Mouse (Mus musculus) cerebellum, postnatal 10 days (tissue): ENCODE measurements at regions not wholly inside any gene's neighbourhood (a gene's known extent, or its start where the extent isn't known, plus 50 kb on each side); places are given as distances from the start of the nearest gene placed in this dataset.
"Not testable (repeated sequence)": the region's sequence is repeated elsewhere in the genome, so short reads cannot be mapped to it uniquely, and the experiment has no call there.

Experiments used
- DNase-seq, 2 experiments: peaks; one replicate each; pipeline ENCODE4 v3.0.0; 2021; ENCODE audit warnings: mixed read lengths in 2 of 2

GRCm38 (mm10) chr16:49430296-49430695, 268.7 kb upstream of the Ift57 start:
- no peak for DNase-seq

- DNase-seq: no peak
Observed at GRCm38 (mm10) chr16:49431902-49432301, 267.1 kb upstream of the Ift57 start.

GRCm38 (mm10) chr16:49441225-49441624, 257.8 kb upstream of the Ift57 start:
- DNase-seq: peak; percentile 48 to 60

- not testable (repeated sequence) for DNase-seq
Observed at GRCm38 (mm10) chr16:49447356-49447755, 251.7 kb upstream of the Ift57 start.

GRCm38 (mm10) chr16:49493881-49494280, 205.2 kb upstream of the Ift57 start:
- DNase-seq: no peak

GRCm38 (mm10) chr16:49497521-49498010, 201.5 kb upstream of the Ift57 start:
- DNase-seq: no peak

GRCm38 (mm10) chr16:49500818-49501217, 198.2 kb upstream of the Ift57 start:
- peak; percentile 57 to 81 for DNase-seq

- peak; percentile 17 to 25 for DNase-seq
Observed at GRCm38 (mm10) chr16:49503897-49504413, 195.1 kb upstream of the Ift57 start.

- DNase-seq: no peak
Observed at GRCm38 (mm10) chr16:49504669-49505068, 194.4 kb upstream of the Ift57 start.

- DNase-seq: no peak
Observed at GRCm38 (mm10) chr16:49505271-49505670, 193.8 kb upstream of the Ift57 start.

GRCm38 (mm10) chr16:49518844-49519243, 180.2 kb upstream of the Ift57 start:
- DNase-seq: no peak

GRCm38 (mm10) chr16:49520411-49520810, 178.6 kb upstream of the Ift57 start:
- no peak for DNase-seq

- no peak for DNase-seq
Observed at GRCm38 (mm10) chr16:49521685-49522084, 177.3 kb upstream of the Ift57 start.

GRCm38 (mm10) chr16:49522576-49522975, 176.5 kb upstream of the Ift57 start:
- no peak for DNase-seq

GRCm38 (mm10) chr16:49528618-49529017, 170.4 kb upstream of the Ift57 start:
- not testable (repeated sequence) for DNase-seq

GRCm38 (mm10) chr16:49529060-49529459, 170.0 kb upstream of the Ift57 start:
- peak in 1 of 2 experiments; percentile 40 for DNase-seq

GRCm38 (mm10) chr16:49530051-49530450, 169.0 kb upstream of the Ift57 start:
- no peak for DNase-seq

- DNase-seq: no peak
Observed at GRCm38 (mm10) chr16:49532071-49532686, 166.9 kb upstream of the Ift57 start.

- DNase-seq: peak; percentile 46 to 66
Observed at GRCm38 (mm10) chr16:49533498-49533998, 165.5 kb upstream of the Ift57 start.

- peak in 1 of 2 experiments; percentile 13 for DNase-seq
Observed at GRCm38 (mm10) chr16:49550231-49550630, 148.8 kb upstream of the Ift57 start.

- no peak for DNase-seq
Observed at GRCm38 (mm10) chr16:49570031-49570430, 129.0 kb upstream of the Ift57 start.

GRCm38 (mm10) chr16:49572485-49573170, 126.4 kb upstream of the Ift57 start:
- DNase-seq: peak in 1 of 2 experiments; percentile 4

GRCm38 (mm10) chr16:49573171-49573517, 125.9 kb upstream of the Ift57 start:
- peak; percentile 8 to 11 for DNase-seq

GRCm38 (mm10) chr16:49578976-49579375, 120.1 kb upstream of the Ift57 start:
- no peak for DNase-seq
